Mouse (Mus musculus) midbrain, embryonic 12.5 days (tissue): ENCODE data around the gene Etfbkmt. TPM values are rescaled to one million over a fixed set of nuclear protein-coding genes. Genes with fewer than 3 reads are reported as not detected.

Experiments
- ATAC-seq: fragments of 200-750 bp; cut with Nextera tagmentation; 2 replicates; pipeline ENCODE4 v1.8.0; 2017; ENCODE audit warnings: low read depth, moderate TSS enrichment, moderate library complexity; ENCODE audit not compliant: low FRiP score
- H3K27ac ChIP-seq: fragments of 300-500 bp; sonication (generic); replicated peaks from 2 replicates; pipeline ENCODE4 v1.5.1; 2016; ENCODE audit warnings: mild to moderate bottlenecking
- H3K27me3 ChIP-seq: fragments of 300-500 bp; sonication (generic); 2 replicates; pipeline ENCODE4 v1.6.1; 2016; ENCODE audit warnings: mild to moderate bottlenecking
- H3K36me3 ChIP-seq: fragments of 300-500 bp; sonication (generic); 2 replicates; pipeline ENCODE4 v1.6.1; 2016
- H3K4me1 ChIP-seq: fragments of 300-500 bp; sonication (generic); 2 replicates; pipeline ENCODE4 v1.6.1; 2016
- H3K4me2 ChIP-seq: fragments of 300-500 bp; sonication (generic); replicated peaks from 2 replicates; pipeline ENCODE4 v1.6.1; 2016; ENCODE audit warnings: mild to moderate bottlenecking, moderate library complexity
- H3K4me3 ChIP-seq: fragments of 300-500 bp; sonication (generic); 2 replicates; pipeline ENCODE4 v1.5.1; 2016; ENCODE audit warnings: mild to moderate bottlenecking
- H3K9ac ChIP-seq: fragments of 300-500 bp; sonication (generic); replicated peaks from 2 replicates; pipeline ENCODE4 v1.6.1; 2016; ENCODE audit warnings: mild to moderate bottlenecking, moderate library complexity
- H3K9me3 ChIP-seq: fragments of 300-500 bp; sonication (generic); 2 replicates; pipeline ENCODE4 v1.6.1; 2016; ENCODE audit warnings: mild to moderate bottlenecking
- WGBS: fragments of 180-500 bp; shearing (Covaris S2); methylation state at CpG from one replicate; pipeline ENCODE4 v1.1.7; 2016; 5-methylcytosine and 5-hydroxymethylcytosine counted together
- polyA plus RNA-seq: library from polyadenylated mRNA; unstranded; fragments of >200 nt; fragmentation: Nextera tagmentation; extraction: Ambion mirVana; gene quantifications from 2 replicates; pipeline ENCODE4 v1.2.1, GENCODE M21; 2016

Gene Etfbkmt
- polyA plus RNA-seq, 1 experiment from 2014 or later = 8.1 TPM

- no peak for ATAC-seq
- H3K36me3 ChIP-seq = no peaks in the 10 kb centered on the region
- H3K9ac ChIP-seq = no peak overlapping the region
- H3K27ac ChIP-seq = no peak overlapping the region
- 81% methylated on average over 6 of the region's 6 CpGs for WGBS
- H3K4me1 ChIP-seq = peaks cover 3% of the 10 kb centered on the region; the same call in 1 of the 2 replicates
- H3K9me3 ChIP-seq = no peaks in the 10 kb centered on the region
- no peak overlapping the region for H3K4me3 ChIP-seq
- H3K4me2 ChIP-seq = no peak overlapping the region
- H3K27me3 ChIP-seq = no peaks in the 10 kb centered on the region
Observed at GRCm38 (mm10) chr6:149135631-149136030, 4.0 kb upstream of the Etfbkmt start.

- Histone ChIP-seq H3K9me3 (no peaks in the 10 kb centered on the region), H3K4me3 (no peak overlapping the region), H3K27me3 (no peaks in the 10 kb centered on the region), H3K4me1 (peaks cover 11% of the 10 kb centered on the region), H3K36me3 (no peaks in the 10 kb centered on the region), H3K27ac (no peak overlapping the region), H3K9ac (no peak overlapping the region), H3K4me2 (no peak overlapping the region)
- 80% methylated on average over 2 of the region's 2 CpGs for whole genome bisulfite sequencing
- no peak for ATAC-seq
Observed at GRCm38 (mm10) chr6:149137936-149138335, 1.7 kb upstream of the Etfbkmt start.

GRCm38 (mm10) chr6:149139011-149139410 is 638 bp upstream of the Etfbkmt start:
- H3K4me3 ChIP-seq = no peak overlapping the region
- H3K9ac ChIP-seq = no peak overlapping the region
- H3K4me1 ChIP-seq = peaks cover 11% of the 10 kb centered on the region
- ATAC-seq = no peak
- no peak overlapping the region for H3K4me2 ChIP-seq
- no peaks in the 10 kb centered on the region for H3K9me3 ChIP-seq
- H3K36me3 ChIP-seq = no peaks in the 10 kb centered on the region
- no peak overlapping the region for H3K27ac ChIP-seq
- no peaks in the 10 kb centered on the region for H3K27me3 ChIP-seq
- 89% methylated on average over 3 of the region's 3 CpGs for WGBS

GRCm38 (mm10) chr6:149141393-149142173 is 1.9 kb downstream of the Etfbkmt start:
- peak overlapping the region; percentile 57; the same call in 1 of the 2 replicates for H3K9ac ChIP-seq
- WGBS = 6% methylated on average over 36 of the region's 36 CpGs
- H3K9me3 ChIP-seq = no peaks in the 10 kb centered on the region
- H3K27me3 ChIP-seq = no peaks in the 10 kb centered on the region
- H3K4me1 ChIP-seq = peaks cover 8% of the 10 kb centered on the region
- H3K27ac ChIP-seq = no peak overlapping the region
- H3K36me3 ChIP-seq = no peaks in the 10 kb centered on the region
- H3K4me3 ChIP-seq = peak overlapping the region; percentile 43
- H3K4me2 ChIP-seq = peak overlapping the region; percentile 63
- peak; percentile 94 for ATAC-seq

- Histone ChIP-seq H3K9ac (no peak overlapping the region), H3K4me3 (no peak overlapping the region), H3K27ac (no peak overlapping the region), H3K36me3 (0 out of 2 replicates have a peak, but pooled peaks cover 5% of the 10 kb centered on the region), H3K4me2 (no peak overlapping the region), H3K27me3 (no peaks in the 10 kb centered on the region), H3K9me3 (no peaks in the 10 kb centered on the region), H3K4me1 (peaks cover 8% of the 10 kb centered on the region)
- WGBS = 95% methylated on average over 1 of the region's 1 CpGs
- ATAC-seq = no peak
Observed at GRCm38 (mm10) chr6:149145143-149145542, 5.5 kb downstream of the Etfbkmt start.

GRCm38 (mm10) chr6:149148436-149149229 is 9.0 kb downstream of the Etfbkmt start:
- Histone ChIP-seq H3K9me3 (no peaks in the 10 kb centered on the region), H3K27ac (no peak overlapping the region), H3K36me3 (peaks cover 19% of the 10 kb centered on the region), H3K4me1 (no peaks in the 10 kb centered on the region), H3K9ac (no peak overlapping the region), H3K27me3 (no peaks in the 10 kb centered on the region), H3K4me3 (no peak overlapping the region), H3K4me2 (no peak overlapping the region)
- 94% methylated on average over 7 of the region's 7 CpGs for WGBS
- no peak for ATAC-seq

GRCm38 (mm10) chr6:149152119-149152518 is 12.5 kb downstream of the Etfbkmt start:
- no peak overlapping the region for H3K27ac ChIP-seq
- peaks cover 29% of the 10 kb centered on the region for H3K36me3 ChIP-seq
- ATAC-seq = no peak
- H3K4me2 ChIP-seq = no peak overlapping the region
- H3K4me1 ChIP-seq = peaks cover 13% of the 10 kb centered on the region
- 90% methylated on average over 2 of the region's 2 CpGs for WGBS
- H3K9ac ChIP-seq = no peak overlapping the region
- H3K27me3 ChIP-seq = no peaks in the 10 kb centered on the region
- no peak overlapping the region for H3K4me3 ChIP-seq
- no peaks in the 10 kb centered on the region for H3K9me3 ChIP-seq

GRCm38 (mm10) chr6:149153473-149154115 is 13.9 kb downstream of the Etfbkmt start:
- peak overlapping the region; percentile 36; the same call in 1 of the 2 replicates for H3K27ac ChIP-seq
- H3K4me3 ChIP-seq = no peak overlapping the region
- H3K4me1 ChIP-seq = peaks cover 13% of the 10 kb centered on the region
- no peaks in the 10 kb centered on the region for H3K27me3 ChIP-seq
- no peak overlapping the region for H3K4me2 ChIP-seq
- no peak overlapping the region for H3K9ac ChIP-seq
- H3K9me3 ChIP-seq = no peaks in the 10 kb centered on the region
- ATAC-seq = peak; percentile 44; the same call in 1 of the 2 replicates
- WGBS = 44% methylated on average over 6 of the region's 6 CpGs
- H3K36me3 ChIP-seq = peaks cover 36% of the 10 kb centered on the region

- peaks cover 43% of the 10 kb centered on the region for H3K36me3 ChIP-seq
- H3K4me3 ChIP-seq = no peak overlapping the region
- H3K9me3 ChIP-seq = no peaks in the 10 kb centered on the region
- 13% methylated on average over 8 of the region's 8 CpGs for WGBS
- 0 out of 2 replicates have a peak overlapping the region, but pooled peaks have one; percentile 24 for H3K9ac ChIP-seq
- H3K4me1 ChIP-seq = peaks cover 13% of the 10 kb centered on the region
- peak overlapping the region; percentile 36 for H3K27ac ChIP-seq
- no peaks in the 10 kb centered on the region for H3K27me3 ChIP-seq
- ATAC-seq = peak; percentile 47
- no peak overlapping the region for H3K4me2 ChIP-seq
Observed at GRCm38 (mm10) chr6:149154116-149155030, 14.7 kb downstream of the Etfbkmt start.

- H3K36me3 ChIP-seq = peaks cover 47% of the 10 kb centered on the region
- H3K4me1 ChIP-seq = peaks cover 13% of the 10 kb centered on the region
- H3K4me3 ChIP-seq = no peak overlapping the region
- no peak overlapping the region for H3K4me2 ChIP-seq
- H3K27me3 ChIP-seq = no peaks in the 10 kb centered on the region
- H3K9ac ChIP-seq = no peak overlapping the region
- H3K27ac ChIP-seq = peak overlapping the region; percentile 36; the same call in 1 of the 2 replicates
- no peak for ATAC-seq
- 79% methylated on average over 3 of the region's 3 CpGs for WGBS
- no peaks in the 10 kb centered on the region for H3K9me3 ChIP-seq
Observed at GRCm38 (mm10) chr6:149155031-149155841, 15.6 kb downstream of the Etfbkmt start.
